ENCODE assay signal across 12 mouse cellular contexts in genomic region chr2:167519606-167520252, GRCm38 (mm10). TPM values are rescaled to one million over a fixed set of nuclear protein-coding genes. Genes with fewer than 3 reads are reported as not detected.
DNase-seq lines count a peak whose midpoint lies in the region; ATAC-seq and TF ChIP-seq lines count a peak whose summit lies in the region.
"Had no signal": no experiment of that assay in that cellular context is flagged by ENCODE, and none has a peak within 500 bp of the region (broad histone marks: within the 10 kb centered on the region; RNA-seq: fewer than 3 reads in every experiment).

No protein-coding gene starts in this region.

- H3K4me2 ChIP-seq in liver, embryonic 12.5 days, result no peak overlapping the region

- H3K79me2 ChIP-seq in liver, adult 2 months (ENCODE audit: control insufficient read depth, insufficient read depth, low read length), result no peaks in the 10 kb centered on the region

- H3K9me3 ChIP-seq in liver, embryonic 12.5 days (replicated peaks), result no peaks in the 10 kb centered on the region
- H3K9me3 ChIP-seq: forebrain, embryonic 10.5 days had no signal

- no peak for TF ChIP-seq POLR2A in liver, adult 2 months (IDR thresholded peaks at IDR 0.05; ENCODE audit: extremely low read depth, insufficient read depth, low read length)
- no peak for TF ChIP-seq POLR2A in cortical plate, adult 2 months (IDR thresholded peaks at IDR 0.05; ENCODE audit: extremely low read depth, insufficient read depth, low read length)

- H3K4me1 ChIP-seq in liver, adult 2 months (ENCODE audit: control insufficient read depth, insufficient read depth, low read length), result no peaks in the 10 kb centered on the region
- no peaks in the 10 kb centered on the region for H3K4me1 ChIP-seq in liver, embryonic 12.5 days
- no peaks in the 10 kb centered on the region for H3K4me1 ChIP-seq in cortical plate, adult 2 months (ENCODE audit: control insufficient read depth, insufficient read depth, low read length)
- H3K4me1 ChIP-seq: forebrain, embryonic 10.5 days had no signal

- no peak overlapping the region for H3K27ac ChIP-seq in liver, adult 2 months (replicated peaks; ENCODE audit: insufficient read depth, low read depth, low read length)
- no peak overlapping the region for H3K27ac ChIP-seq in liver, embryonic 12.5 days
- H3K27ac ChIP-seq in cortical plate, adult 2 months (ENCODE audit: insufficient read depth, low read length), result no peak overlapping the region
- H3K27ac ChIP-seq: forebrain, embryonic 10.5 days had no signal

- H3K9ac ChIP-seq in liver, adult 2 months (ENCODE audit: low read depth, low read length), result no peak overlapping the region
- H3K9ac ChIP-seq in liver, embryonic 12.5 days, result no peak overlapping the region

- H3K4me3 ChIP-seq in liver, adult 2 months (ENCODE audit: insufficient read depth, low read depth, low read length), result no peak overlapping the region
- H3K4me3 ChIP-seq in liver, embryonic 12.5 days, result no peak overlapping the region
- no peak overlapping the region for H3K4me3 ChIP-seq in cortical plate, adult 2 months (ENCODE audit: insufficient read depth, low read length)
- H3K4me3 ChIP-seq: forebrain, embryonic 10.5 days had no signal

- 90% methylated on average over 5 of the region's 5 CpGs for WGBS in liver, adult 2 months
- 61% methylated on average over 5 of the region's 5 CpGs for WGBS in liver, embryonic 12.5 days (ENCODE audit: insufficient replicate concordance)

- no peak for DNase-seq in liver, adult 2 months (ENCODE audit: extremely low read depth, low read depth, low spot score)
- DNase-seq in 416B (ENCODE audit: low read depth), result peak; percentile 44
- DNase-seq in CD4-positive helper T cell, adult 2 months (ENCODE audit: low read depth, low spot score), result peak; percentile 40
- no peak for DNase-seq in cerebellum, postnatal 36 days
- no peak for DNase-seq in urinary bladder, postnatal 14 days (ENCODE audit: low spot score)
- DNase-seq: gastrocnemius, postnatal 25 days; heart, postnatal 4 days; left cerebral cortex, postnatal 4 days; right cerebral cortex, adult 18-20 months had no signal

- H3K36me3 ChIP-seq in liver, adult 2 months (ENCODE audit: control insufficient read depth, insufficient read depth, low read length), result peaks cover 18% of the 10 kb centered on the region
- peaks cover 33% of the 10 kb centered on the region for H3K36me3 ChIP-seq in liver, embryonic 12.5 days

- H3K27me3 ChIP-seq in liver, adult 2 months (ENCODE audit: control insufficient read depth, insufficient read depth, low read length), result no peaks in the 10 kb centered on the region
- H3K27me3 ChIP-seq in liver, embryonic 12.5 days (replicated peaks), result no peaks in the 10 kb centered on the region

- TF ChIP-seq CTCF in liver, adult 2 months (IDR thresholded peaks at IDR 0.05; ENCODE audit: low read depth, low read length), result 0 out of 2 replicates have a peak, but pooled peaks have one; percentile 3
- 0 out of 2 replicates have a peak, but pooled peaks have one; percentile 7 for TF ChIP-seq CTCF in cortical plate, adult 2 months (IDR thresholded peaks at IDR 0.05; ENCODE audit: extremely low read depth, insufficient read depth, low read length)

- ATAC-seq in liver, embryonic 12.5 days, result no peak

RNA-seq across cellular contexts. Expression of gene Snai1, which starts 18.3 kb away (rescaled TPM):
- total RNA-seq in liver, adult 2 months (2014; rRNA removed), result 0.13 and 0.18 TPM in 2 replicates
- 2.2 and 2.7 TPM in 2 replicates for polyA plus RNA-seq in liver, adult 2 months (2012; rRNA removed)
- polyA plus RNA-seq in liver, embryonic 12.5 days (2016; fragmentation: Nextera tagmentation; extraction: Ambion mirVana), result 4.9 and 5.0 TPM in 2 replicates
- 1.4 and 1.8 TPM in 2 replicates for polyA plus RNA-seq in cortical plate, adult 2 months (2012; rRNA removed)

RNA-seq across cellular contexts. Expression of gene Spata2, which starts 27.0 kb away (rescaled TPM):
- total RNA-seq in liver, adult 2 months (2014; rRNA removed), result 2.5 and 3.1 TPM in 2 replicates
- 9.6 and 10.7 TPM in 2 replicates for polyA plus RNA-seq in liver, adult 2 months (2012; rRNA removed)
- 11.0 TPM in 2 replicates for polyA plus RNA-seq in liver, embryonic 12.5 days (2016; fragmentation: Nextera tagmentation; extraction: Ambion mirVana)
- 62.9 and 63.2 TPM in 2 replicates for polyA plus RNA-seq in cortical plate, adult 2 months (2012; rRNA removed)

RNA-seq across cellular contexts. Expression of gene Rnf114, which starts 27.3 kb away (rescaled TPM):
- total RNA-seq in liver, adult 2 months (2014; rRNA removed), result 44.3 and 55.0 TPM in 2 replicates
- 71.0 and 71.9 TPM in 2 replicates for polyA plus RNA-seq in liver, adult 2 months (2012; rRNA removed)
- 37.6 and 37.9 TPM in 2 replicates for polyA plus RNA-seq in liver, embryonic 12.5 days (2016; fragmentation: Nextera tagmentation; extraction: Ambion mirVana)
- 98.0 and 102 TPM in 2 replicates for polyA plus RNA-seq in cortical plate, adult 2 months (2012; rRNA removed)

Comparison
In these comparisons a context has a peak if more than half of its experiments do, and no peak if none do; other contexts are left out.
1. DNase-seq: peak in 416B (single experiment) and CD4-positive helper T cell, adult 2 months (single experiment); none in liver, adult 2 months (single experiment), cerebellum, postnatal 36 days (0 of 2) and urinary bladder, postnatal 14 days (single experiment).